Mouse (Mus musculus): Measurements from ENCODE around the gene Kank3. TPM values are rescaled to one million over a fixed set of nuclear protein-coding genes. Genes with fewer than 3 reads are reported as not detected.

Kank3 gene
- 34.4 and 37.9 TPM in 2 replicates for polyA plus RNA-seq (2015; fragmentation: Nextera tagmentation; extraction: Ambion mirVana)

GRCm38 (mm10) chr17:33810334-33811141 is at the start of gene Kank3:
Gene Kank3 (plus strand): TSS chr17:33810519.
- peak within 1 kb of the TSS; percentile 88 for H3K4me2 ChIP-seq
- WGBS: 1% methylated on average over 36 of the region's 36 CpGs
- peaks cover 9% of the 10 kb centered on the region for H3K4me1 ChIP-seq
- H3K4me3 ChIP-seq: peak within 1 kb of the TSS; percentile 58
- H3K27ac ChIP-seq: no peak within 1 kb of the TSS; the same call in 1 of the 2 replicates
- H3K9ac ChIP-seq: peak within 1 kb of the TSS; percentile 74
- no peaks in the 10 kb centered on the region for H3K9me3 ChIP-seq
- H3K27me3 ChIP-seq: no peaks in the 10 kb centered on the region
- ATAC-seq (ENCODE audit: insufficient number of reproducible peaks, insufficient read depth, low FRiP score, low TSS enrichment, low read depth): peak; percentile 98
- no peaks in the 10 kb centered on the region for H3K36me3 ChIP-seq

- no peak overlapping the region for H3K9ac ChIP-seq
- no peak for ATAC-seq (ENCODE audit: insufficient number of reproducible peaks, insufficient read depth, low FRiP score, low TSS enrichment, low read depth)
- no peaks in the 10 kb centered on the region for H3K36me3 ChIP-seq
- no peak overlapping the region for H3K4me2 ChIP-seq
- no peaks in the 10 kb centered on the region for H3K27me3 ChIP-seq
- no peaks in the 10 kb centered on the region for H3K9me3 ChIP-seq
- no peak overlapping the region for H3K27ac ChIP-seq
- H3K4me3 ChIP-seq: no peak overlapping the region
- 74% methylated on average over 3 of the region's 3 CpGs for WGBS
- no peaks in the 10 kb centered on the region for H3K4me1 ChIP-seq
Observed at GRCm38 (mm10) chr17:33766389-33766788, 43.9 kb upstream of the Kank3 start.

GRCm38 (mm10) chr17:33771617-33772016 is 38.7 kb upstream of the Kank3 start:
- Histone ChIP-seq H3K9me3 (no peaks in the 10 kb centered on the region), H3K27me3 (no peaks in the 10 kb centered on the region), H3K36me3 (peaks cover 26% of the 10 kb centered on the region), H3K27ac (no peak overlapping the region), H3K4me2 (no peak overlapping the region), H3K4me3 (no peak overlapping the region), H3K9ac (no peak overlapping the region), H3K4me1 (no peaks in the 10 kb centered on the region)
- ATAC-seq (ENCODE audit: insufficient number of reproducible peaks, insufficient read depth, low FRiP score, low TSS enrichment, low read depth): no peak
- 93% methylated on average over 4 of the region's 4 CpGs for WGBS

GRCm38 (mm10) chr17:33773426-33773825 is 36.9 kb upstream of the Kank3 start:
- peaks cover 44% of the 10 kb centered on the region for H3K36me3 ChIP-seq
- no peaks in the 10 kb centered on the region for H3K9me3 ChIP-seq
- H3K9ac ChIP-seq: no peak overlapping the region
- H3K4me2 ChIP-seq: no peak overlapping the region
- WGBS: 82% methylated on average over 6 of the region's 6 CpGs
- ATAC-seq (ENCODE audit: insufficient number of reproducible peaks, insufficient read depth, low FRiP score, low TSS enrichment, low read depth): no peak
- H3K27me3 ChIP-seq: no peaks in the 10 kb centered on the region
- H3K27ac ChIP-seq: no peak overlapping the region
- H3K4me1 ChIP-seq: peaks cover 10% of the 10 kb centered on the region
- no peak overlapping the region for H3K4me3 ChIP-seq

- H3K4me1 ChIP-seq: peaks cover 16% of the 10 kb centered on the region
- ATAC-seq (ENCODE audit: insufficient number of reproducible peaks, insufficient read depth, low FRiP score, low TSS enrichment, low read depth): no peak
- 92% methylated on average over 6 of the region's 6 CpGs for WGBS
- no peaks in the 10 kb centered on the region for H3K9me3 ChIP-seq
- no peak overlapping the region for H3K9ac ChIP-seq
- H3K4me3 ChIP-seq: no peak overlapping the region
- H3K36me3 ChIP-seq: peaks cover 47% of the 10 kb centered on the region
- H3K27me3 ChIP-seq: no peaks in the 10 kb centered on the region
- no peak overlapping the region for H3K27ac ChIP-seq
- no peak overlapping the region for H3K4me2 ChIP-seq
Observed at GRCm38 (mm10) chr17:33773871-33774572, 36.3 kb upstream of the Kank3 start.

GRCm38 (mm10) chr17:33774573-33775155 is 35.7 kb upstream of the Kank3 start:
- Histone ChIP-seq H3K27ac (no peak overlapping the region), H3K4me1 (peaks cover 21% of the 10 kb centered on the region), H3K9ac (no peak overlapping the region), H3K27me3 (no peaks in the 10 kb centered on the region), H3K36me3 (peaks cover 47% of the 10 kb centered on the region), H3K4me2 (no peak overlapping the region), H3K9me3 (no peaks in the 10 kb centered on the region), H3K4me3 (no peak overlapping the region)
- WGBS: 87% methylated on average over 8 of the region's 8 CpGs
- ATAC-seq (ENCODE audit: insufficient number of reproducible peaks, insufficient read depth, low FRiP score, low TSS enrichment, low read depth): no peak

GRCm38 (mm10) chr17:33775287-33775686 is 35.0 kb upstream of the Kank3 start:
- Histone ChIP-seq H3K9me3 (no peaks in the 10 kb centered on the region), H3K4me1 (peaks cover 27% of the 10 kb centered on the region), H3K36me3 (peaks cover 47% of the 10 kb centered on the region), H3K27me3 (no peaks in the 10 kb centered on the region), H3K4me3 (no peak overlapping the region), H3K9ac (no peak overlapping the region), H3K27ac (no peak overlapping the region), H3K4me2 (no peak overlapping the region)
- ATAC-seq (ENCODE audit: insufficient number of reproducible peaks, insufficient read depth, low FRiP score, low TSS enrichment, low read depth): no peak
- 94% methylated on average over 4 of the region's 4 CpGs for WGBS

GRCm38 (mm10) chr17:33779271-33779966 is 30.9 kb upstream of the Kank3 start:
- Histone ChIP-seq H3K4me2 (peak overlapping the region; percentile 84), H3K9me3 (no peaks in the 10 kb centered on the region), H3K4me1 (peaks cover 61% of the 10 kb centered on the region), H3K4me3 (peak overlapping the region; percentile 55), H3K27ac (peak overlapping the region; percentile 94), H3K9ac (0 out of 2 replicates have a peak overlapping the region, but pooled peaks have one; percentile 16), H3K27me3 (no peaks in the 10 kb centered on the region), H3K36me3 (peaks cover 43% of the 10 kb centered on the region)
- WGBS: 18% methylated on average over 9 of the region's 9 CpGs
- ATAC-seq (ENCODE audit: insufficient number of reproducible peaks, insufficient read depth, low FRiP score, low TSS enrichment, low read depth): peak; percentile 91

- Histone ChIP-seq H3K4me3 (peak overlapping the region; percentile 55), H3K27ac (peak overlapping the region; percentile 94), H3K9ac (peak overlapping the region; percentile 16; the same call in 1 of the 2 replicates), H3K36me3 (peaks cover 38% of the 10 kb centered on the region), H3K4me2 (peak overlapping the region; percentile 84), H3K4me1 (peaks cover 61% of the 10 kb centered on the region), H3K27me3 (no peaks in the 10 kb centered on the region), H3K9me3 (no peaks in the 10 kb centered on the region)
- WGBS: 56% methylated on average over 5 of the region's 5 CpGs
- ATAC-seq (ENCODE audit: insufficient number of reproducible peaks, insufficient read depth, low FRiP score, low TSS enrichment, low read depth): no peak
Observed at GRCm38 (mm10) chr17:33779967-33780295, 30.4 kb upstream of the Kank3 start.

GRCm38 (mm10) chr17:33780431-33780830 is 29.9 kb upstream of the Kank3 start:
- Histone ChIP-seq H3K4me3 (peak overlapping the region; percentile 55), H3K9ac (peak overlapping the region; percentile 74), H3K4me1 (peaks cover 61% of the 10 kb centered on the region), H3K27ac (peak overlapping the region; percentile 94), H3K27me3 (no peaks in the 10 kb centered on the region), H3K36me3 (peaks cover 33% of the 10 kb centered on the region), H3K9me3 (no peaks in the 10 kb centered on the region), H3K4me2 (peak overlapping the region; percentile 84)
- ATAC-seq (ENCODE audit: insufficient number of reproducible peaks, insufficient read depth, low FRiP score, low TSS enrichment, low read depth): no peak
- 78% methylated on average over 5 of the region's 5 CpGs for WGBS

Measured in embryonic facial prominence, embryonic 13.5 days (tissue).